ENCODE assay signal across 8 mouse cellular contexts in genomic region chr8:11007001-11007580, GRCm38 (mm10). TPM values are rescaled to one million over a fixed set of nuclear protein-coding genes. Genes with fewer than 3 reads are reported as not detected.
DNase-seq lines count a peak whose midpoint lies in the region; ATAC-seq and TF ChIP-seq lines count a peak whose summit lies in the region.

No protein-coding gene starts in this region.

- ATAC-seq in embryonic facial prominence, embryonic 14.5 days (ENCODE audit: low read depth) = peak; percentile 62
- ATAC-seq in kidney, embryonic 14.5 days (ENCODE audit: low FRiP score, low TSS enrichment) = peak; percentile 69
- peak; percentile 41; the same call in 1 of the 2 replicates for ATAC-seq in limb, embryonic 15.5 days (ENCODE audit: insufficient number of reproducible peaks, low FRiP score, low TSS enrichment, low read depth)
- peak; percentile 45; the same call in 1 of the 2 replicates for ATAC-seq in midbrain, postnatal 0 days (ENCODE audit: low FRiP score)

- H3K4me2 ChIP-seq in embryonic facial prominence, embryonic 14.5 days (ENCODE audit: low read depth, low read length) = peak overlapping the region; percentile 89
- peak overlapping the region; percentile 96 for H3K4me2 ChIP-seq in kidney, embryonic 14.5 days (replicated peaks; ENCODE audit: low read depth, low read length)
- peak overlapping the region; percentile 93 for H3K4me2 ChIP-seq in limb, embryonic 15.5 days
- peak overlapping the region; percentile 96 for H3K4me2 ChIP-seq in midbrain, postnatal 0 days (ENCODE audit: low read depth, low read length, poor library complexity, severe bottlenecking)

- 1% methylated on average over 15 of the region's 56 CpGs for WGBS in embryonic facial prominence, embryonic 14.5 days
- WGBS in kidney, embryonic 14.5 days = under 1% methylated on average over 49 of the region's 56 CpGs
- WGBS in limb, embryonic 15.5 days = under 1% methylated on average over 56 of the region's 56 CpGs
- 3% methylated on average over 46 of the region's 56 CpGs for WGBS in midbrain, postnatal 0 days

- no peaks in the 10 kb centered on the region; the same call in 1 of the 2 replicates for H3K27me3 ChIP-seq in embryonic facial prominence, embryonic 14.5 days (replicated peaks; ENCODE audit: control insufficient read depth, insufficient read depth, low read length)
- no peaks in the 10 kb centered on the region for H3K27me3 ChIP-seq in kidney, embryonic 14.5 days (ENCODE audit: control insufficient read depth, insufficient read depth, low read length)
- no peaks in the 10 kb centered on the region for H3K27me3 ChIP-seq in limb, embryonic 15.5 days
- H3K27me3 ChIP-seq in midbrain, postnatal 0 days (ENCODE audit: insufficient read depth, low read length) = no peaks in the 10 kb centered on the region

- peak overlapping the region; percentile 94 for H3K9ac ChIP-seq in embryonic facial prominence, embryonic 14.5 days (ENCODE audit: low read depth, low read length)
- peak overlapping the region; percentile 78 for H3K9ac ChIP-seq in kidney, embryonic 14.5 days (ENCODE audit: low read depth, low read length)
- H3K9ac ChIP-seq in limb, embryonic 15.5 days = peak overlapping the region; percentile 76
- H3K9ac ChIP-seq in midbrain, postnatal 0 days (replicated peaks; ENCODE audit: low read length, poor library complexity, severe bottlenecking) = peak overlapping the region; percentile 85

- H3K9me3 ChIP-seq in embryonic facial prominence, embryonic 14.5 days (ENCODE audit: control insufficient read depth, low read length) = no peaks in the 10 kb centered on the region
- H3K9me3 ChIP-seq in kidney, embryonic 14.5 days (ENCODE audit: control insufficient read depth, low read length) = no peaks in the 10 kb centered on the region
- H3K9me3 ChIP-seq in limb, embryonic 15.5 days = no peaks in the 10 kb centered on the region
- H3K9me3 ChIP-seq in midbrain, postnatal 0 days (ENCODE audit: low read length) = no peaks in the 10 kb centered on the region

- H3K4me3 ChIP-seq in embryonic facial prominence, embryonic 14.5 days (ENCODE audit: low read depth, low read length) = peak overlapping the region; percentile 88
- peak overlapping the region; percentile 63 for H3K4me3 ChIP-seq in kidney, embryonic 14.5 days (ENCODE audit: low read length)
- H3K4me3 ChIP-seq in limb, embryonic 15.5 days = peak overlapping the region; percentile 86
- peak overlapping the region; percentile 67 for H3K4me3 ChIP-seq in midbrain, postnatal 0 days (ENCODE audit: low read depth, low read length)

- DNase-seq in 3T3-L1 (ENCODE audit: low read depth, low spot score) = peak; percentile 91
- peak; percentile 69 for DNase-seq in adrenal gland, postnatal 4 days (ENCODE audit: low spot score in 2 of 2)
- peak; percentile 92 for DNase-seq in embryonic facial prominence, embryonic 14.5 days (ENCODE audit: low spot score)
- DNase-seq in heart, adult 9 months (ENCODE audit: low spot score in 2 of 2) = peak; percentile 83 to 88
- peak; percentile 88 for DNase-seq in midbrain, postnatal 0 days (ENCODE audit: low spot score)
- DNase-seq in spleen, postnatal 10 days (ENCODE audit: low spot score in 2 of 2) = peak; percentile 88 to 92

- H3K4me1 ChIP-seq in embryonic facial prominence, embryonic 14.5 days (ENCODE audit: control insufficient read depth, insufficient read depth, low read length) = peaks cover 51% of the 10 kb centered on the region
- peaks cover 58% of the 10 kb centered on the region for H3K4me1 ChIP-seq in kidney, embryonic 14.5 days (ENCODE audit: control insufficient read depth, insufficient read depth, low read length)
- peaks cover 60% of the 10 kb centered on the region for H3K4me1 ChIP-seq in limb, embryonic 15.5 days
- peaks cover 37% of the 10 kb centered on the region for H3K4me1 ChIP-seq in midbrain, postnatal 0 days (ENCODE audit: insufficient read depth, low read length)

- H3K27ac ChIP-seq in embryonic facial prominence, embryonic 14.5 days (replicated peaks; ENCODE audit: low read depth, low read length) = peak overlapping the region; percentile 99
- H3K27ac ChIP-seq in kidney, embryonic 14.5 days (ENCODE audit: low read depth, low read length) = peak overlapping the region; percentile 62
- peak overlapping the region; percentile 97 for H3K27ac ChIP-seq in limb, embryonic 15.5 days
- peak overlapping the region; percentile 97 for H3K27ac ChIP-seq in midbrain, postnatal 0 days (ENCODE audit: low read depth, low read length)

- peak; percentile 84 for TF ChIP-seq CTCF in midbrain, postnatal 0 days (IDR thresholded peaks at IDR 0.05)

- 0 out of 2 replicates have a peak, but pooled peaks cover 20% of the 10 kb centered on the region for H3K36me3 ChIP-seq in embryonic facial prominence, embryonic 14.5 days (ENCODE audit: control insufficient read depth, insufficient read depth, low read length)
- H3K36me3 ChIP-seq in kidney, embryonic 14.5 days (ENCODE audit: control insufficient read depth, insufficient read depth, low read length) = peaks cover 9% of the 10 kb centered on the region; the same call in 1 of the 2 replicates
- 0 out of 2 replicates have a peak, but pooled peaks cover 3% of the 10 kb centered on the region for H3K36me3 ChIP-seq in limb, embryonic 15.5 days
- no peaks in the 10 kb centered on the region for H3K36me3 ChIP-seq in midbrain, postnatal 0 days (ENCODE audit: insufficient read depth, low read length)

RNA-seq across cellular contexts. Expression of gene Irs2, which starts 1.2 kb away (rescaled TPM):
- total RNA-seq in adrenal gland, postnatal 4 days (2021) = 10 to 100 TPM; 33.2 to 33.3 TPM
- 5.4 and 5.9 TPM in 2 replicates for polyA plus RNA-seq in embryonic facial prominence, embryonic 14.5 days (2014; fragmentation: Nextera tagmentation; extraction: Ambion mirVana)
- polyA plus RNA-seq in kidney, embryonic 14.5 days (2014; fragmentation: Nextera tagmentation; extraction: Ambion mirVana) = 6.6 and 7.3 TPM in 2 replicates
- 5.1 and 6.5 TPM in 2 replicates for polyA plus RNA-seq in limb, embryonic 15.5 days (2015; fragmentation: Nextera tagmentation; extraction: Ambion mirVana)
- total RNA-seq in midbrain, postnatal 0 days (2014; rRNA removed) = 37.3 and 40.4 TPM in 2 replicates
- 4.8 and 5.6 TPM in 2 replicates for polyA plus RNA-seq in midbrain, postnatal 0 days (2015; fragmentation: Nextera tagmentation; extraction: Ambion mirVana)

Comparison
In these comparisons a context has a peak if more than half of its experiments do, and no peak if none do; other contexts are left out.
1. Peak in every context shown above with its lines: DNase-seq, ATAC-seq, H3K4me3 ChIP-seq and H3K27ac ChIP-seq.